Mouse (Mus musculus): Measurements from ENCODE around the gene Tsfm. TPM values are rescaled to one million over a fixed set of nuclear protein-coding genes. Genes with fewer than 3 reads are reported as not detected.

The Tsfm gene
- 10 to 100 TPM; 12.8 to 15.0 TPM for total RNA-seq (2023)

GRCm38 (mm10) chr10:127030336-127031296 is at the start of gene Tsfm:
TSS of gene Tsfm (minus strand) at chr10:127030840.

GRCm38 (mm10) chr10:127075080-127075479 is 44.4 kb upstream of the Tsfm start, which contains the start of gene Agap2:
TSS of gene Agap2 (plus strand) at chr10:127075284.

GRCm38 (mm10) chr10:127070190-127071121 is 39.8 kb upstream of the Tsfm start, which contains the start of gene Tspan31:
TSS of gene Tspan31 (minus strand) at chr10:127070264.

GRCm38 (mm10) chr10:127063239-127063872 is 32.7 kb upstream of the Tsfm start, which contains the start of gene Cdk4:
TSS of gene Cdk4 (plus strand) at chr10:127063534.

GRCm38 (mm10) chr10:127059968-127060916 is 29.6 kb upstream of the Tsfm start, which contains the start of gene March9:
TSS of gene March9 (minus strand) at chr10:127060184.

GRCm38 (mm10) chr10:127047954-127048353 is 17.3 kb upstream of the Tsfm start, which contains the start of gene Cyp27b1:
TSS of gene Cyp27b1 (plus strand) at chr10:127048250.

GRCm38 (mm10) chr10:127041274-127041766 is 10.7 kb upstream of the Tsfm start, which contains the start of the genes Mettl1 and Eef1akmt3:
TSS of gene Mettl1 (plus strand) at chr10:127041414.
TSS of gene Eef1akmt3 (minus strand) at chr10:127041513.

GRCm38 (mm10) chr10:127000529-127000928 is 30.1 kb downstream of the Tsfm start, which contains the start of gene Avil:
TSS of gene Avil (plus strand) at chr10:127000709.

GRCm38 (mm10) chr10:126978277-126978994 is 52.2 kb downstream of the Tsfm start, which contains the start of gene Ctdsp2:
TSS of gene Ctdsp2 (plus strand) at chr10:126978717.

Other genes with a start within 250 kb of the Tsfm start
- gene Atp23, start 129.5 kb downstream of the Tsfm start, total RNA-seq (2023): 1 to 10 TPM; 4.3 to 5.2 TPM
- 100 to 1,000 TPM; 124 to 130 TPM for gene Ctdsp2, start 52.1 kb downstream of the Tsfm start, total RNA-seq (2023)
- gene Avil, start 30.1 kb downstream of the Tsfm start, total RNA-seq (2023): under 1 TPM; 0.16 to 0.30 TPM
- 1 to 10 TPM; 4.2 to 7.2 TPM for gene Mettl1, start 10.6 kb upstream of the Tsfm start, total RNA-seq (2023)
- under 1 TPM in 1 of 2 experiments, not detected in 1; 0.30 TPM for gene Eef1akmt3, start 10.7 kb upstream of the Tsfm start, total RNA-seq (2023)
- gene Cyp27b1, start 17.4 kb upstream of the Tsfm start, total RNA-seq (2023): not detected
- under 1 TPM in 1 of 2 experiments, not detected in 1; 0.15 TPM for gene March9, start 29.3 kb upstream of the Tsfm start, total RNA-seq (2023)
- gene Cdk4, start 32.7 kb upstream of the Tsfm start, total RNA-seq (2023): 10 to 100 TPM; 74.8 to 91.0 TPM
- gene Tspan31, start 39.4 kb upstream of the Tsfm start, total RNA-seq (2023): 10 to 100 TPM; 66.0 to 66.3 TPM
- 10 to 100 TPM; 32.9 to 33.7 TPM for gene Agap2, start 44.4 kb upstream of the Tsfm start, total RNA-seq (2023)
- gene Os9, start 90.3 kb upstream of the Tsfm start, total RNA-seq (2023): 100 to 1,000 TPM; 136 to 140 TPM
- 100 to 1,000 TPM; 257 to 262 TPM for gene B4galnt1, start 134.4 kb upstream of the Tsfm start, total RNA-seq (2023)
- gene Slc26a10, start 149.8 kb upstream of the Tsfm start, total RNA-seq (2023): not detected
- gene Arhgef25, start 159.2 kb upstream of the Tsfm start, total RNA-seq (2023): under 1 TPM in 1 of 2 experiments, not detected in 1; 0.55 TPM
- gene Dtx3, start 164.9 kb upstream of the Tsfm start, total RNA-seq (2023): 10 to 100 TPM; 24.6 to 28.6 TPM
- 10 to 100 TPM; 20.6 to 21.1 TPM for gene Pip4k2c, start 180.7 kb upstream of the Tsfm start, total RNA-seq (2023)
- 1 to 10 TPM; 2.4 to 3.3 TPM for gene Kif5a, start 232.5 kb upstream of the Tsfm start, total RNA-seq (2023)
- gene Dctn2, start 235.5 kb upstream of the Tsfm start, total RNA-seq (2023): 100 to 1,000 TPM; 111 to 113 TPM

Measured in monocyte, adult 59 days (primary cell).